Mouse (Mus musculus) cortical plate, adult 2 months (tissue): ENCODE measurements around the gene 1600015I10Rik.

Experiments
- CTCF ChIP-seq: fragments of 200-500 bp; IDR thresholded peaks from 2 replicates; pipeline ENCODE4 v1.5.1; 2011; ENCODE audit warnings: mild to moderate bottlenecking, control low read depth, low read length; ENCODE audit not compliant: insufficient read depth; ENCODE audit errors: extremely low read depth
- POLR2A ChIP-seq: fragments of 200-500 bp; IDR thresholded peaks from 2 replicates; pipeline ENCODE4 v1.6.1; 2011; ENCODE audit warnings: mild to moderate bottlenecking, low read length, control low read depth; ENCODE audit not compliant: insufficient read depth; ENCODE audit errors: extremely low read depth

DNA sequence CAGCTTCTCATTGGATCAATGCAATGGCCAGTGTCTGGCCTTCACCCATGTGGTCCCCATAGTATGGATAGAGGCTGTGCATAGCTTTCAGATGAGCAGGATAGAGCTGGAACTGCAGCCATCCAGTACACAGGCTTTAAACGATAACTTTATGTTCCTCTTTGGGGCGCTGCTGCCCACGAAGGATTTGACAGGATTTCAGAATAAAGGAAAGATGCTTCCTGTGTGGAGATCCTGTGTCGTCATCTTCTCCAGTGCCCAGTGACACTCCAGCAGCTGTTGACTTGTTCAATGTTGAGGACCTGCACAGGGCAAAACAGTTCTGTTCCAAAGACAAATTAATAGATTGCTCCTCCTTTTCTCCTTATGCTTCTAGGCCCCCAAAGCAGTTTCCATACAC lies 27.1 kb downstream of the 1600015I10Rik start:
- TF ChIP-seq POLR2A (no peak), CTCF (no peak)
